Mouse (Mus musculus) liver, adult 2 months (tissue): ENCODE data around the gene Gm5447.

ENCODE experiments used
- CTCF ChIP-seq: fragments of 200-500 bp; IDR thresholded peaks from 2 replicates; pipeline ENCODE4 v1.5.1; 2011; ENCODE audit warnings: low read depth, low read length, control low read depth
- POLR2A ChIP-seq: fragments of 200-500 bp; IDR thresholded peaks from 2 replicates; pipeline ENCODE4 v1.6.1; 2011; ENCODE audit warnings: low read length, control low read depth; ENCODE audit not compliant: insufficient read depth; ENCODE audit errors: extremely low read depth

GRCm38 (mm10) chr13:30966507-30966911 is 7.5 kb upstream of the Gm5447 start:
- TF ChIP-seq CTCF (no peak), POLR2A (no peak)
